Mouse (Mus musculus) neural tube, postnatal 0 days (tissue): Measurements from ENCODE around the gene Ears2. TPM values are rescaled to one million over a fixed set of nuclear protein-coding genes. Genes with fewer than 3 reads are reported as not detected.

Experiments used
- polyA plus RNA-seq: library from polyadenylated mRNA; unstranded; fragments of >200 nt; fragmentation: Nextera tagmentation; extraction: Ambion mirVana; gene quantifications from 2 replicates; pipeline ENCODE4 v1.2.1, GENCODE M21; 2015

The Ears2 gene
- polyA plus RNA-seq, result 7.1 and 7.5 TPM in 2 replicates

GRCm38 (mm10) chr7:122066945-122067516 lies at the start of gene Ears2, which contains the start of gene Ubfd1:
Ears2 (minus strand) TSS chr7:122067263.
Ubfd1 (plus strand) TSS chr7:122067175.

GRCm38 (mm10) chr7:122101747-122102244 lies 34.7 kb upstream of the Ears2 start, which contains the start of gene Ndufab1:
Ndufab1 (minus strand) TSS chr7:122101886.

GRCm38 (mm10) chr7:122020667-122021354 lies 46.3 kb downstream of the Ears2 start, which contains the start of gene Gga2:
Gga2 (minus strand) TSS chr7:122021222.

Other genes with a start within 250 kb of the Ears2 start
- gene Scnn1b, start 202.2 kb downstream of the Ears2 start, polyA plus RNA-seq, result 0.13 and 0.38 TPM in 2 replicates
- gene Cog7, start 85.6 kb downstream of the Ears2 start, polyA plus RNA-seq, result 23.6 and 29.4 TPM in 2 replicates
- 24.6 and 25.7 TPM in 2 replicates for gene Gga2, start 46.0 kb downstream of the Ears2 start, polyA plus RNA-seq
- 69.7 and 76.1 TPM in 2 replicates for gene Ubfd1, start 88 bp downstream of the Ears2 start, polyA plus RNA-seq
- 874 and 958 TPM in 2 replicates for gene Ndufab1, start 34.6 kb upstream of the Ears2 start, polyA plus RNA-seq
- 3.4 and 3.7 TPM in 2 replicates for gene Palb2, start 65.7 kb upstream of the Ears2 start, polyA plus RNA-seq
- gene Dctn5, start 65.8 kb upstream of the Ears2 start, polyA plus RNA-seq, result 143 and 150 TPM in 2 replicates
- 7.1 and 7.2 TPM in 2 replicates for gene Plk1, start 92.2 kb upstream of the Ears2 start, polyA plus RNA-seq
- gene Ern2, start 118.9 kb upstream of the Ears2 start, polyA plus RNA-seq, result 1.2 and 1.5 TPM in 2 replicates
- gene Chp2, start 152.2 kb upstream of the Ears2 start, polyA plus RNA-seq, result 1.4 and 2.2 TPM in 2 replicates
- 227 and 228 TPM in 2 replicates for gene Prkcb, start 221.5 kb upstream of the Ears2 start, polyA plus RNA-seq